Mouse (Mus musculus): ENCODE measurements at regions not wholly inside any gene's neighbourhood (a gene's known extent, or its start where the extent isn't known, plus 50 kb on each side); places are given as distances from the start of the nearest gene placed in this dataset.

GRCm38 (mm10) chr12:50980800-50981199 is 331.9 kb upstream of the Prkd1 start:
- ATAC-seq: no peak
- CTCF ChIA-PET: interaction anchor here (0.6 to 0.7 kb wide), 2 partner anchors 196 to 1533 kb away, joined by 3 read pairs; no protein-coding TSS in a partner anchor

GRCm38 (mm10) chr12:50970759-50971122 is 321.8 kb upstream of the Prkd1 start:
- H3K27me3 ChIP-seq: peaks cover 26% of the 10 kb centered on the region
- TF ChIP-seq CTCF (IDR thresholded peaks at IDR 0.05): no peak
- DNase-seq (ENCODE audit: low read depth, low spot score) (no peak), ATAC-seq (no peak)
- in situ Hi-C loops (cut with MboI; ENCODE audit: low pct_unique_long_range_greater_than_20kb): no loop called here
- CTCF ChIA-PET: no interaction called here
- POLR2A ChIA-PET: no interaction called here

More at GRCm38 (mm10) chr12:50980800-50981199, 331.9 kb upstream of the Prkd1 start:
- in situ Hi-C loops (cut with MboI; ENCODE audit: low pct_unique_long_range_greater_than_20kb): no loop called here
- H3K27me3 ChIP-seq: peaks cover 13% of the 10 kb centered on the region
- TF ChIP-seq CTCF (IDR thresholded peaks at IDR 0.05): no peak
- DNase-seq (ENCODE audit: low read depth, low spot score): no peak
- POLR2A ChIA-PET: no interaction called here

- CTCF ChIA-PET: no interaction called here
- in situ Hi-C loops (cut with MboI; ENCODE audit: low pct_unique_long_range_greater_than_20kb): no loop called here
- TF ChIP-seq CTCF (IDR thresholded peaks at IDR 0.05): no peak
- peaks cover 26% of the 10 kb centered on the region for H3K27me3 ChIP-seq
- DNase-seq (ENCODE audit: low read depth, low spot score) (no peak), ATAC-seq (no peak)
- POLR2A ChIA-PET: no interaction called here
These were observed 321.2 kb upstream of the Prkd1 start for GRCm38 (mm10) chr12:50969887-50970758.

GRCm38 (mm10) chr12:50969402-50969801 is 320.5 kb upstream of the Prkd1 start:
- ATAC-seq: no peak
- no peak for TF ChIP-seq CTCF (IDR thresholded peaks at IDR 0.05)
- H3K27me3 ChIP-seq: peaks cover 21% of the 10 kb centered on the region
- in situ Hi-C loops (cut with MboI; ENCODE audit: low pct_unique_long_range_greater_than_20kb): no loop called here
- CTCF ChIA-PET: no interaction called here
- no peak for DNase-seq (ENCODE audit: low read depth, low spot score)
- POLR2A ChIA-PET: no interaction called here

- no peak for ATAC-seq
- ChIA-PET CTCF (no interaction called here), POLR2A (interaction anchor here (0.6 kb wide), 1 partner anchor 220 kb away, joined by 6 read pairs; no protein-coding TSS in a partner anchor)
- TF ChIP-seq CTCF (IDR thresholded peaks at IDR 0.05): no peak
- in situ Hi-C loops (cut with MboI; ENCODE audit: low pct_unique_long_range_greater_than_20kb): no loop called here
- no peak for DNase-seq (ENCODE audit: low read depth, low spot score)
- peaks cover 20% of the 10 kb centered on the region for H3K27me3 ChIP-seq
These were observed 318.4 kb upstream of the Prkd1 start for GRCm38 (mm10) chr12:50967168-50967810.

- H3K27me3 ChIP-seq: peaks cover 6% of the 10 kb centered on the region
- no peak for TF ChIP-seq CTCF (IDR thresholded peaks at IDR 0.05)
- DNase-seq (ENCODE audit: low read depth, low spot score) (no peak), ATAC-seq (no peak)
- ChIA-PET POLR2A (no interaction called here), CTCF (no interaction called here)
- in situ Hi-C loops (cut with MboI; ENCODE audit: low pct_unique_long_range_greater_than_20kb): no loop called here
These were observed 305.1 kb upstream of the Prkd1 start for GRCm38 (mm10) chr12:50953971-50954370.

GRCm38 (mm10) chr12:50947035-50947434 is 298.1 kb upstream of the Prkd1 start:
- DNase-seq (ENCODE audit: low read depth, low spot score): no peak
- in situ Hi-C loops (cut with MboI; ENCODE audit: low pct_unique_long_range_greater_than_20kb): loop anchor here (5.0 to 10.0 kb wide), 2 partner anchors 242 to 635 kb away; no protein-coding TSS in a partner anchor
- TF ChIP-seq CTCF (IDR thresholded peaks at IDR 0.05): no peak
- POLR2A ChIA-PET: no interaction called here
- CTCF ChIA-PET: no interaction called here
- no peak for ATAC-seq
- peaks cover 18% of the 10 kb centered on the region for H3K27me3 ChIP-seq

GRCm38 (mm10) chr12:50943741-50944521 is 295.0 kb upstream of the Prkd1 start:
- CTCF ChIA-PET: interaction anchor here (0.9 to 1.8 kb wide), 5 partner anchors 10 to 1570 kb away, joined by 3 to 8 read pairs (median 5); no protein-coding TSS in a partner anchor
- DNase-seq (ENCODE audit: low read depth, low spot score): peak; percentile 6
- POLR2A ChIA-PET: no interaction called here

GRCm38 (mm10) chr12:50943340-50943739 is 294.4 kb upstream of the Prkd1 start:
- DNase-seq (ENCODE audit: low read depth, low spot score): no peak
- no peak for TF ChIP-seq CTCF (IDR thresholded peaks at IDR 0.05)
- ChIA-PET CTCF (interaction anchor here (0.9 to 1.8 kb wide), 5 partner anchors 10 to 1570 kb away, joined by 3 to 8 read pairs (median 5); no protein-coding TSS in a partner anchor), POLR2A (no interaction called here)
- in situ Hi-C loops (cut with MboI; ENCODE audit: low pct_unique_long_range_greater_than_20kb): loop anchor here (5.0 to 10.0 kb wide), 2 partner anchors 239 to 1561 kb away; partner anchors contain the start of gene Foxg1
- H3K27me3 ChIP-seq: peaks cover 12% of the 10 kb centered on the region
- ATAC-seq: no peak

More at GRCm38 (mm10) chr12:50943741-50944521, 295.0 kb upstream of the Prkd1 start:
- in situ Hi-C loops (cut with MboI; ENCODE audit: low pct_unique_long_range_greater_than_20kb): loop anchor here (5.0 to 10.0 kb wide), 2 partner anchors 239 to 1562 kb away; partner anchors contain the start of gene Foxg1
- peak; percentile 88 for ATAC-seq
- TF ChIP-seq CTCF (IDR thresholded peaks at IDR 0.05): peak; percentile 88
- peaks cover 12% of the 10 kb centered on the region for H3K27me3 ChIP-seq

- ATAC-seq: no peak
- no peak for DNase-seq (ENCODE audit: low read depth, low spot score)
- H3K27me3 ChIP-seq: no peaks in the 10 kb centered on the region
- ChIA-PET POLR2A (no interaction called here), CTCF (no interaction called here)
- in situ Hi-C loops (cut with MboI; ENCODE audit: low pct_unique_long_range_greater_than_20kb): no loop called here
- TF ChIP-seq CTCF (IDR thresholded peaks at IDR 0.05): no peak
These were observed 286.6 kb upstream of the Prkd1 start for GRCm38 (mm10) chr12:50935516-50935915.
